Mouse (Mus musculus) MEL (cell line): ENCODE data around the gene Atpif1. TPM values are rescaled to one million over a fixed set of nuclear protein-coding genes. Genes with fewer than 3 reads are reported as not detected.

Experiments
- DNase-seq: peaks from one replicate; pipeline ENCODE4 v3.0.0; 2011; ENCODE audit warnings: low read depth, low spot score
- H3K27ac ChIP-seq: 2 replicates; pipeline ENCODE4 v1.5.1; 2012; ENCODE audit warnings: low read depth, mild to moderate bottlenecking, control low read depth, low read length, moderate library complexity; ENCODE audit not compliant: control insufficient read depth
- H3K27me3 ChIP-seq, 2 experiments: fragments of 150-350 bp in 1 of 2; sonication (generic) in 1 of 2; 2 replicates each; pipeline ENCODE4 v1.6.1; 2012; ENCODE audit warnings: low read length in 2 of 2, mild to moderate bottlenecking in 2 of 2, improper control_type of control experiment in 1 of 2, moderate library complexity in 1 of 2; ENCODE audit not compliant: insufficient read depth in 2 of 2, control insufficient read depth in 1 of 2
- H3K36me3 ChIP-seq, 2 experiments: 2 replicates each; pipeline ENCODE4 v1.6.1; 2012 to 2014; ENCODE audit warnings: low read length in 2 of 2, improper control_type of control experiment in 1 of 2, inconsistent platforms in 1 of 2, mild to moderate bottlenecking in 1 of 2; ENCODE audit not compliant: insufficient read depth in 2 of 2, control insufficient read depth in 1 of 2
- H3K4me1 ChIP-seq, 2 experiments: fragments of 150-350 bp in 1 of 2; sonication (generic) in 1 of 2; 2 replicates each; pipeline ENCODE4 v1.6.1; 2012; ENCODE audit warnings: low read length in 2 of 2, improper control_type of control experiment in 1 of 2, mild to moderate bottlenecking in 1 of 2; ENCODE audit not compliant: insufficient read depth in 2 of 2, control insufficient read depth in 1 of 2
- H3K4me3 ChIP-seq, 2 experiments: fragments of 150-350 bp in 1 of 2; sonication (generic) in 1 of 2; 2 replicates each; pipeline ENCODE4 v1.5.1; 2012; ENCODE audit warnings: low read depth in 2 of 2, low read length in 2 of 2, mild to moderate bottlenecking in 2 of 2, moderate library complexity in 2 of 2, control low read depth in 1 of 2, improper control_type of control experiment in 1 of 2; ENCODE audit not compliant: control insufficient read depth in 1 of 2, insufficient read depth in 1 of 2
- H3K79me2 ChIP-seq: 2 replicates; pipeline ENCODE4 v1.6.1; 2012; ENCODE audit warnings: mild to moderate bottlenecking, low read length, moderate library complexity; ENCODE audit not compliant: control insufficient read depth, poor library complexity, insufficient read depth
- H3K9ac ChIP-seq: 2 replicates; pipeline ENCODE4 v1.6.1; 2012; ENCODE audit warnings: low read depth, mild to moderate bottlenecking, control low read depth, low read length, moderate library complexity; ENCODE audit not compliant: control insufficient read depth, poor library complexity, severe bottlenecking
- H3K9me3 ChIP-seq: fragments of 150-350 bp; sonication (generic); replicated peaks from 2 replicates; pipeline ENCODE4 v1.6.1; 2012; ENCODE audit warnings: mild to moderate bottlenecking, low read length, improper control_type of control experiment, moderate library complexity; ENCODE audit not compliant: insufficient read depth
- CHD1 ChIP-seq: IDR thresholded peaks from 2 replicates; pipeline ENCODE4 v1.6.1; 2012; ENCODE audit warnings: low read depth, mild to moderate bottlenecking, inconsistent platforms, low read length, improper control_type of control experiment
- CTCF ChIP-seq, 3 experiments: IDR thresholded peaks in 2 of 3; conservative IDR thresholded peaks in 1 of 3; 2 replicates each; pipeline ENCODE4 v1.5.1; 2011 to 2012; ENCODE audit warnings: low read length in 3 of 3, low read depth in 2 of 3, mild to moderate bottlenecking in 2 of 3, improper control_type of control experiment in 1 of 3, inconsistent platforms in 1 of 3, mixed read lengths in 1 of 3, moderate library complexity in 1 of 3; ENCODE audit not compliant: control insufficient read depth in 1 of 3, insufficient read depth in 1 of 3, poor library complexity in 1 of 3, severe bottlenecking in 1 of 3
- ELF1 ChIP-seq: IDR thresholded peaks from 2 replicates; pipeline ENCODE4 v1.6.1; 2014; ENCODE audit warnings: low read depth, mild to moderate bottlenecking, inconsistent platforms, low read length, improper control_type of control experiment, moderate library complexity
- GABPA ChIP-seq: IDR thresholded peaks from 2 replicates; pipeline ENCODE4 v1.6.1; 2012; ENCODE audit warnings: low read depth, mild to moderate bottlenecking, inconsistent platforms, low read length, improper control_type of control experiment, moderate library complexity
- HCFC1 ChIP-seq: IDR thresholded peaks from 2 replicates; pipeline ENCODE4 v1.6.1; 2012; ENCODE audit warnings: low read depth, mild to moderate bottlenecking, inconsistent platforms, low read length, improper control_type of control experiment, moderate library complexity
- MAX ChIP-seq: IDR thresholded peaks from 2 replicates; pipeline ENCODE4 v1.6.1; 2011; ENCODE audit warnings: low read length, improper control_type of control experiment
- MEF2A ChIP-seq: IDR thresholded peaks from 2 replicates; pipeline ENCODE4 v1.6.1; 2014; ENCODE audit warnings: low read depth, mild to moderate bottlenecking, inconsistent platforms, low read length, improper control_type of control experiment; ENCODE audit not compliant: poor library complexity, insufficient replicate concordance, severe bottlenecking; ENCODE audit errors: extremely low read depth
- MXI1 ChIP-seq: IDR thresholded peaks from 2 replicates; pipeline ENCODE4 v1.6.1; 2011; ENCODE audit warnings: mild to moderate bottlenecking, low read depth, low read length, improper control_type of control experiment
- MYB ChIP-seq: IDR thresholded peaks from 2 replicates; pipeline ENCODE4 v1.6.1; 2011; ENCODE audit warnings: mild to moderate bottlenecking, low read depth, low read length, improper control_type of control experiment
- NELFE ChIP-seq: IDR thresholded peaks from 2 replicates; pipeline ENCODE4 v1.6.1; 2011; ENCODE audit warnings: low read depth, low read length, improper control_type of control experiment
- POLR2AphosphoS2 ChIP-seq: IDR thresholded peaks from 2 replicates; pipeline ENCODE4 v1.6.1; 2011; ENCODE audit warnings: low read length, improper control_type of control experiment
- POLR2AphosphoS5 ChIP-seq: IDR thresholded peaks from 2 replicates; pipeline ENCODE4 v1.6.1; 2012; ENCODE audit warnings: low read depth, borderline replicate concordance, mild to moderate bottlenecking, inconsistent platforms, low read length, moderate library complexity, mixed read lengths
- RCOR1 ChIP-seq: IDR thresholded peaks from 2 replicates; pipeline ENCODE4 v1.6.1; 2012; ENCODE audit warnings: low read depth, mild to moderate bottlenecking, inconsistent platforms, low read length, improper control_type of control experiment
- TBP ChIP-seq: IDR thresholded peaks from 2 replicates; pipeline ENCODE4 v1.8.0; 2011; ENCODE audit warnings: low read depth, low read length, improper control_type of control experiment
- TCF12 ChIP-seq: IDR thresholded peaks from 2 replicates; pipeline ENCODE4 v1.6.1; 2014; ENCODE audit warnings: low read depth, mild to moderate bottlenecking, inconsistent platforms, low read length, improper control_type of control experiment, moderate library complexity
- UBTF ChIP-seq: IDR thresholded peaks from 2 replicates; pipeline ENCODE4 v1.6.1; 2012; ENCODE audit warnings: low read depth, mild to moderate bottlenecking, inconsistent platforms, low read length, improper control_type of control experiment, moderate library complexity, borderline replicate concordance; ENCODE audit not compliant: insufficient read depth
- USF2 ChIP-seq, 2 experiments: IDR thresholded peaks; 2 replicates each; pipeline ENCODE4 v1.6.1; 2011 to 2012; ENCODE audit warnings: improper control_type of control experiment in 2 of 2, low read length in 2 of 2, borderline replicate concordance in 1 of 2, inconsistent platforms in 1 of 2, low read depth in 1 of 2, mild to moderate bottlenecking in 1 of 2; ENCODE audit not compliant: insufficient read depth in 1 of 2
- ZKSCAN1 ChIP-seq: IDR thresholded peaks from 2 replicates; pipeline ENCODE4 v1.6.1; 2012; ENCODE audit warnings: low read depth, mild to moderate bottlenecking, inconsistent platforms, low read length, improper control_type of control experiment, moderate library complexity
- ZMIZ1 ChIP-seq: IDR thresholded peaks from 2 replicates; pipeline ENCODE4 v1.6.1; 2012; ENCODE audit warnings: low read depth, mild to moderate bottlenecking, inconsistent platforms, low read length, improper control_type of control experiment, moderate library complexity
- polyA plus RNA-seq, 2 experiments: library from polyadenylated mRNA; stranded (reverse) in 1 of 2; unstranded in 1 of 2; fragments of >175 nt in 1 of 2; fragments of >200 nt in 1 of 2; gene quantifications; 2 replicates each; pipeline versions ENCODE4 v1.2.1 to v1.2.4; 2012; ENCODE audit warnings: low replicate concordance in 2 of 2, low read depth in 1 of 2; ENCODE audit not compliant: insufficient read length in 2 of 2, insufficient read depth in 1 of 2, missing spikeins in 1 of 2
- total RNA-seq: library from RNA; depleted of rRNA; stranded (reverse); fragments of 300-350 nt; gene quantifications from 2 replicates; pipeline ENCODE4 v1.2.3, GENCODE M21; 2012

Atpif1 gene
- total and polyA plus RNA-seq, 3 experiments: 566 to 730 TPM; not detected in 1

- DNase-seq: no peak
- no peak overlapping the region for H3K27ac ChIP-seq
- no peaks in the 10 kb centered on the region for H3K27me3 ChIP-seq
- H3K9ac ChIP-seq: no peak overlapping the region
- H3K36me3 ChIP-seq: 0 out of 4 replicates have a peak, but pooled peaks cover 0 to 3% of the 10 kb centered on the region in 2 experiments
- TF ChIP-seq CHD1: no peak
- no peak for TF ChIP-seq GABPA
- TF ChIP-seq POLR2AphosphoS5: no peak
- TF ChIP-seq TBP: no peak
- no peak for TF ChIP-seq NELFE
- TF ChIP-seq HCFC1: no peak
- TF ChIP-seq UBTF: no peak
- no peak for TF ChIP-seq MXI1
- TF ChIP-seq TCF12: no peak
- TF ChIP-seq ZKSCAN1: no peak
- TF ChIP-seq ELF1: no peak
- no peak for TF ChIP-seq POLR2AphosphoS2
- no peak for TF ChIP-seq MEF2A
- TF ChIP-seq MAX: no peak
- no peak for TF ChIP-seq RCOR1
- no peak for TF ChIP-seq CTCF (IDR thresholded peaks at IDR 0.05 in 2 of 3, conservative IDR thresholded peaks at IDR 0.05 in 1 of 3; ENCODE audit: control insufficient read depth in 1 of 3, insufficient read depth in 1 of 3, low read depth in 2 of 3, low read length in 3 of 3, poor library complexity in 1 of 3, severe bottlenecking in 1 of 3)
- no peak for TF ChIP-seq ZMIZ1
- no peak for TF ChIP-seq MYB
- H3K4me1 ChIP-seq: no peaks in the 10 kb centered on the region
- no peaks in the 10 kb centered on the region for H3K9me3 ChIP-seq
- no peak overlapping the region for H3K4me3 ChIP-seq
- H3K79me2 ChIP-seq: no peaks in the 10 kb centered on the region
Measured at GRCm38 (mm10) chr4:132488521-132488920, 44.9 kb downstream of the Atpif1 start.

GRCm38 (mm10) chr4:132484820-132485219 lies 48.6 kb downstream of the Atpif1 start:
- no peak overlapping the region for H3K27ac ChIP-seq
- H3K27me3 ChIP-seq: no peaks in the 10 kb centered on the region
- no peak overlapping the region for H3K9ac ChIP-seq
- no peaks in the 10 kb centered on the region for H3K9me3 ChIP-seq
- TF ChIP-seq MEF2A (no peak), ELF1 (no peak), ZKSCAN1 (no peak), UBTF (no peak), USF2 (IDR thresholded peaks at IDR 0.05; ENCODE audit: borderline replicate concordance in 1 of 2, insufficient read depth in 1 of 2, low read depth in 1 of 2, low read length in 2 of 2) (no peak)
- H3K4me3 ChIP-seq: no peak overlapping the region
- no peaks in the 10 kb centered on the region for H3K79me2 ChIP-seq
- H3K36me3 ChIP-seq: no peaks in the 10 kb centered on the region
- no peak for DNase-seq
- no peaks in the 10 kb centered on the region for H3K4me1 ChIP-seq
